Mouse (Mus musculus) cerebellum, adult 9-10 months (tissue): ENCODE results near the gene Mical3.

Source experiments
- DNase-seq: peaks from one replicate; pipeline ENCODE4 v3.0.0; 2022

Gene Mical3

DNA sequence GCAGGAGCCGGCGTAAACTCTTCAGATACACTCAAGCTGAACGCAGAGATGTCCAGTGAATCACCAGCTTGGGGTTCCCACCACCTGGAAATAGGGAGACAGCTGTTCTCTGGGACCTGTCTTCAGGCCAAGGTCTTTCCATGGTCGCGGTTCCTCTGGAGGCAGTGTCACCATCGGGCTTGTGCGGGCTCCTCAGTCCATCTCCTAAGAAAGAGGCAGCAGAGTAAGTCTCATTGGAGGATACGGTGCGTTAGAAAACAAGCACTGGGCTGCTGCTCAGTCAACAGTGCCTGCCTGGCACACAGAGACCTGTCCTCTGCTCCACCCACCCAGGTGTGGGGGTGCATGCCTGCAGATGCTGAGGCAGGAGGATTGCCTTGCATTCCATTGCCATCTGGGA is 236.7 kb downstream of the Mical3 start:
- DNase-seq, result no peak

DNA sequence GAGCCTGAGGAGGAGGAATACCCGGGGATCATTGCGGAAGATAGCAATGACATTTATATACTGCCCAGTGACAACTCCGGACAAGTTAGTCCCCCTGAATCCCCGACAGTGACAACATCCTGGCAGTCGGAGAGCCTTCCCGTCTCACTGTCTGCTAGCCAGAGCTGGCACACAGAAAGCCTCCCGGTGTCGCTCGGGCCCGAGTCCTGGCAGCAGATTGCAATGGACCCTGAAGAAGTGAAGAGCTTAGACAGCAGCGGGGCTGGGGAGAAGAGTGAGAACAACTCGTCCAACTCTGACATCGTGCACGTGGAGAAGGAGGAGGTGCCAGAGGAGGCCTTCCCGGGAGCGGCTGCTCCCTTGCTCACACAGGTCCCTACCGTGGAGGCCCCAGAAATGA is 244.1 kb downstream of the Mical3 start:
- no peak for DNase-seq

DNA sequence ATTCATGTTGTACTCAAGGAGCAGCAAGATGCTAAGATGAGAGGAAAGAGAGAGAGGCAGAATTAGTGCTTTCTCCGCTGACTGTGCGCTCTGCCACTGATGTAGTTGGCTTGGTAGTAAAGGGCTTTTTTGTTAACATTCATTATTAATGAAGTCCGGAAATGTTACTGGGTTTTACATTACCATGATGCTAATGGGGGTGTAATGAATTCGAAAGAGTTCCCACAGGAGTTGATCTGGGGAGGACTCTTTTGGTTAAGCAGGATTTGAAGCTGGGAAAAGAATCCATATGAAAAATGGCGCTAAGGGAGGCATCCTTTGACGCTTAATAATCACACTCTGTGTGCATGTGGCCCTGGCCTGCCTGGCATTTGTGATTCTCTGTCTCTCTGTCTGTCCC is 246.4 kb downstream of the Mical3 start:
- no peak for DNase-seq
